Mouse (Mus musculus) cerebellum, adult 9-10 months (tissue): Measurements from ENCODE around the gene Zfp84.
A peak's percentile ranks its signal among the peaks of the same experiment; 100 is the strongest.
"Not testable (repeated sequence)": the region's sequence is repeated elsewhere in the genome, so short reads cannot be mapped to it uniquely, and the experiment has no call there.

Source experiments
- DNase-seq: peaks from one replicate; pipeline ENCODE4 v3.0.0; 2022

Zfp84 gene

DNA sequence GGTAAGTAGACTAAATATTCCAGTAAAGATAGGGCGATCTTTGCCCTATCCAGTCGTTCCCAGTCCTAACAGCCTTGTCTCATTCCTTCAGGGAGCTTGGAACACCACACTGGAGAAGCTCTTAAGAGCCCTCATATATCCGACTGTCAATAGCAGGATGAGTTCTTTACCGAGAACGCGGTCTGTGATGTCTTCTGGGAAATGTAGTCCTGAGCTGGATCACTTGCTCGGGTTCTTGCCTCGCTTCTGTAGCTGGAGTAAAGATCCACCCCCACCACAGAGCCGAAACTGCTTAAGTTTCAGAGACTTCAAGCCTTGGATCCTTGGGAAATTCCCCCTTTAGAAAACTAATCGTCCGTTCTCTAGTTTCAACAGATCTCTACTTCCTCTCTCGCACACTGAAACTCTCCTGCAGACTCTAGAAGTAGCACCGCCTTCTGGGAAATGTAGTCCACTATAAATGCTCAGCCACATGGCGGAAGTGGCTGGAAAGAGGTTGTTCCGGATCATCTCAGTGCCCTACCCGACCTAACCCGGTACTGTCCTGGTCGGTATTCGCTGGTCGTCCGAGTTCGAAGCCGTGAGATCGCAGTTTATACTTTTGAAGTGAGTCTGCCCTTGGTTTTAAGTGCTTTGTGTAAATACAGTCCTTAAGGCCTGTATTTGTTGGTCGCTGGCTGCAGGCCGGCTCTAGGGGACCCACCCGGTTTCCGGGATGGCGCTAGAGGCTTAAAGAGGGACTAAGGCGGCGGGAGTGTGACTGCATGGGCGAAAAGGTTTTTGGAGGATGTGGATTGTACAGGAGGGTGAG is at the start of gene Zfp84:
Zfp84 (plus strand) TSS at position 463 of the 811 bp plus-strand sequence.
- peak; percentile 94 for DNase-seq

DNA sequence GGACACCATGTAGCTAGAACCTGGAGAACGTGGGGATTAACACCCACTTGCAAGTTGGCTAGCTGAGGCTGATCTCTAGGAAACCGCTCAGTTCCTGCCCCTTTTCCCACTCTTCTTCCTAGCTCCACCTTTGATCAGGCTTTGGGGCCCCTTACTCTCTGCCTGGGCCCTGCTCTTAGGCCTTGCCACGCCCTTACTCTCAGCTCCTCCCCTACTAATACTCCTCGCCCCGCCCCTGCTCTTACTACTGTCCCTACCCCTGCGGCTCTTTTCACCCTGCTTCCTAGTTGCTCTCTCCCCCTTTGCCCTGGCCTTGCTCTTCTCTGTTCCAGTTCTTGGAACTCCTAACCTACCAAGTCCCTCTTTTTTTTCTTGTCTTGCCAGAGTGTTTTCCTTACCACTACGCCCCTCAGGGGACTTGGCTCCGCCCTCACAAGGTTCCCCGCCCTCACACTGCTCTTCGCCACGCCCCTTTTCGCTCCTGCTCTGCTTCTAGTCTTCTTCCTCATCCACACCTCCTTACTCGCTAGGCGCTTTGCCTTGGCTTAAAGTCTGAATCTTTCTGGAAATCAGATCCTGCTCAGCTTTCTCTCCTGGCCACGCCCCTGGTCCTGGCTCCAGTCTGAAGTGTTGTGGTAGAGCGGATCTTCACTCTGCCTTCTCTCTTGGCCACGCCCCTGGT is 42.8 kb upstream of the Zfp84 start:
- not testable (repeated sequence) for DNase-seq

- not testable (repeated sequence) for DNase-seq
These were observed 41.5 kb upstream of the Zfp84 start, which contains the start of gene Catsperg2 for GRCm38 (mm10) chr7:29726860-29727259. Catsperg2 (minus strand) TSS chr7:29727032.

GRCm38 (mm10) chr7:29728055-29728454 is 40.3 kb upstream of the Zfp84 start:
- DNase-seq, result peak; percentile 6

- no peak for DNase-seq
These were observed 26.1 kb upstream of the Zfp84 start for GRCm38 (mm10) chr7:29742258-29742657.

DNA sequence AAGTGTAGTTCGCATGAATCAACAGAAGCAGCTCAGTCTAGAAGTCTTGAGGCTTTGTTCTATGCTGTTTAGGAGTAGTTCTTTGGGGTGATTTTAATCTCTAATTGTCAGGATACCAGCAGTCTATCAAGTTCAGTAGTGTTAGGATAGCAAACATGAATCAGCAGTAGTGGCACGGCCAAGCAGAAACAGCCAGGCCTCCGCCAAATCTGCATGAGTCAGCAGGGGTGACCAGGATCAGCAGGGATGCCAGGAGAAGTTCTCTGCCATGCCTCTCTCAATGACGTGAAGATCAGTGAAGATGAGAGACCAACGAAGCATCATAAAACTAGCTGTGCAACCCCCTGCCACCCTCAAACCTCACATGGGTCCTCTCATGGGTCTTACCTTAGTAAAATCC is 7.9 kb upstream of the Zfp84 start:
- DNase-seq, result no peak

DNA sequence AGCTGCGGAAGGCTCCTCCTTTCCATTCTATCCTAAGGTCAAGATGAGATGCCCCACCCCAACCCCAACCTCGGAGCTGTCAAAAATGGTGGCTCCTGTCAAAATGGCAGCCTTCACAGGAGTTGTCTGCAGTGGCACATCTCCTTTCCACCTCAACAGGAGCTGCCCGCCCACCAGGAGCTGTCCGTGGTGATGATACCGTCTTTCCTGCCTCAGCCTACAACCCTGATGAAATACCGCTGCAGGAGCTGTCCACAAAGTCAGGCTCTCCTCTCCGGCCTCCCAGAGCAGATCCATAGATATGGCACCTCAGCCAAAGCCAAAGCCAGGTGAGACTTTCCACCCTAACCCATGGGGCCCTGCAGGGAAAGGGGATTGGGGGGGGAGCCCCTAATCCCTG is 3.6 kb upstream of the Zfp84 start:
- DNase-seq, result no peak

DNA sequence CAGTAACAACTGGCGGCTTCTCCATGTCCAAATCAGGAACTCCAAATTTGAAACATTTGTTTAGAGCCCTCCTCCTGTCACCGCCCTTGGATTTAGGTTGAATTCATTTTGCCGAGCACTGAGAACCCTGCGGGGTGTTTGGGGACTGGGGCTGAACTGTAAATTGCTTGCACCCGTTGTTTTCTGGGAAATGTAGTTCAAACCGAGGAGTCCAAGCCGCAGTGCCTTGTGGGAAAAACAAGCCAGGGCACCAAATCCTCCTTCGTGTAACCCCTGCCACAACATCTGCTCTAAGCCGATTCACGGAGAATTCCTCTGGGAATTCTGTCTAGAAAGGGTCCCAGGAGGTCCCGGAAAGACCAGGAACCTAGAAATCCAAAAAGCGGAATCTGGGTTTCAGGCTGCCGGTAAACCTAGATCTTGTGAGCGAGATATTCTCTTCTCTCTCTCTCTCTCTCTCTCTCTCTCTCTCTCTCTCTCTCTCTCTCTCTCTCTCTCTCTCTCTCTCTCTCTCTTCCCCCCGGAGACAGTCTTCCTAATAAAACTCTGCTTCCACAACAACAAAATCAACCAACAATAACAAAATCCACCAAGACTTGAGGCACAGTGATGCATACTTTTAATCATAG is 1.2 kb upstream of the Zfp84 start:
- DNase-seq, result peak; percentile 89

- DNase-seq, result no peak
These were observed 628 bp downstream of the Zfp84 start for GRCm38 (mm10) chr7:29768980-29769379.

- DNase-seq, result no peak
These were observed 5.2 kb downstream of the Zfp84 start for GRCm38 (mm10) chr7:29773503-29773902.

DNA sequence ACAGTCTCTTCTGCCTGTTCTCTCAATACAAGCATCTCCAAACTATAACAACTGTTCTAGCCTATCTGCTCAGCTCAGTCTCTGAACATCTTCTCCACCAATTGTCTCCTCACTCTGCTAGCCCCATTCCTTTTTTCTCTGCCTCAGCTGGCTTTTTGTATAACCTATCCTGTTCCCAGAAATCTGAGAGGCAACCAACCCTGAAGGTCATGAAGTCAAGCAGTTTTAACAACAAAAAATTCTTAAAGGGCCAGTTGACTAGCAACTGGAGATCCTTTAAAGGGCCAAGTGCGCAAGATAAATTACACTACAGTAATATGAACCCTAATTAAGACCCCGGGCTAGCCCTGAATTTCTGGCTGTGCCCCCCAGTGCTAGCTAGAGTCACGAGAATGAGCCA is 6.0 kb downstream of the Zfp84 start:
- DNase-seq, result no peak

- no peak for DNase-seq
These were observed 8.2 kb downstream of the Zfp84 start for GRCm38 (mm10) chr7:29776568-29776967.

GRCm38 (mm10) chr7:29777372-29777771 is 9.0 kb downstream of the Zfp84 start:
- DNase-seq, result no peak

DNA sequence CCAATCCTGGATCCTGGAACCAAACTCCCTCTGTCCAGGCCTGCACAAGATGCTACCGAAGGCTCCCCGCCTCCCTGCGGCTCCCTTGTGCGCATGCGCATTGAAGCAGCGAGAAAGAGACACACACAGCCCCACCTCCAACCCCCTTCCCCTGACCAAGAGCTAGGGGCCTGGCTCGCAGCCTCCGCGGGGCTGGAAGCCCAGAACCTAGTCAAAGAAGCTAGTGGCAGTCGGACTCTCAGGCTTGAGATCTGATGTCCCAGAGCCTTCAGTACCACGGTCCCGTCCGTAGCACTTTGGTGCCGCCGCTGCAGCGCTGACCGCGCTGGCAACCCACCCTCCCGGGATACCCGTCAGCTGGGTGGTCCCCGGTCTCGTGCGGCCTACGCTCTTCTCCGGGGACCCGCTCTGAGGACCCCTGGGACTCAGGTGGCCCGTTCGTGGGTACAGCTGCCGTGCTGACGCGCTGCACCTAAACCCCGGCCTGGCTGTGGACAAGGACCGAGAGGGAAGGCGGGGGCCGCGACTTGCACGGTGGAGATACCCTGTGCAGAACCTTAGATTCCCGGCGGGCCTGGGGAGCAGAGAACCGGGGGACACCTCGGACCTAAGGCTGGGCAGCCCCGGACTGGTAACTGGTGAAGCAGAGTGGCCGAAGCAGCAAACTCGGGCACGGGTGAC is 15.7 kb downstream of the Zfp84 start, which contains the start of gene Zfp30:
Zfp30 (plus strand) TSS at position 128 of the 681 bp plus-strand sequence.
- peak; percentile 89 for DNase-seq

GRCm38 (mm10) chr7:29785023-29785422 is 16.7 kb downstream of the Zfp84 start:
- DNase-seq, result no peak

GRCm38 (mm10) chr7:29785888-29786287 is 17.5 kb downstream of the Zfp84 start:
- no peak for DNase-seq

DNA sequence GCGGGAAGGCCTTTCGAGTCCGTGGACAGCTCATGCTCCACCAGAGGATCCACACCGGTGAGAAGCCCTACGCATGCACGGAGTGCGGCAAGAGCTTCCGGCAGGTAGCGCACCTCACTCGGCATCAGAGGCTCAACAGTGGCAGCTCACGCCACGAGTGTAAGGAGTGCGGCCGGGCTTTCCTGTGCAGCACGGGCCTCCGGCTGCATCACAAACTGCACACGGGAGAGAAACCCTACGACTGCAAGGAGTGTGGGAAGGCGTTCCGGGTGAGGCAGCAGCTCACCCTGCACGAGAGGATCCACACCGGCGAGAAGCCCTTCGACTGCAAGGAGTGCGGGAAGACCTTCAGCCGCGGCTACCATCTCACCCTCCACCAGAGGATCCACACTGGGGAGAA is 24.6 kb downstream of the Zfp84 start:
- no peak for DNase-seq

DNA sequence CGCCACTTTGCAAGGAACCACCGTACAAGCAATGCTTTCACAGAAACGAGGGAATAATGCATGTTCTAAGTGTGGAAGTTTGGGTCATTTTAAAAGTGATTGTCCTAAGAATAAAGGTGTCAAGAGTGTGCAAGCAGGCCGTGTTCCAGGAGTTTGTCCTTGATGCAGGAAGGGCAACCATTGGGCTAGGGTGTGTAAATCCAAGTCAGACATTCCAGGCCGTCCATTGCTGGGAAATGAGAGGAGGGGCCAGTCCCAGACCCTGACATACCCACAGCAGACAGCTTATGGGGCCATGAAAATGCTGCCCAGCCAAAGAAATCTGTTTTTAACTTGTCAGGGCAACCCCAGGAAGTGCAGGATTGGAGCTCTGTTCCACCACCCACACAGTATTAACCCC is 38.7 kb downstream of the Zfp84 start:
- DNase-seq, result no peak

DNA sequence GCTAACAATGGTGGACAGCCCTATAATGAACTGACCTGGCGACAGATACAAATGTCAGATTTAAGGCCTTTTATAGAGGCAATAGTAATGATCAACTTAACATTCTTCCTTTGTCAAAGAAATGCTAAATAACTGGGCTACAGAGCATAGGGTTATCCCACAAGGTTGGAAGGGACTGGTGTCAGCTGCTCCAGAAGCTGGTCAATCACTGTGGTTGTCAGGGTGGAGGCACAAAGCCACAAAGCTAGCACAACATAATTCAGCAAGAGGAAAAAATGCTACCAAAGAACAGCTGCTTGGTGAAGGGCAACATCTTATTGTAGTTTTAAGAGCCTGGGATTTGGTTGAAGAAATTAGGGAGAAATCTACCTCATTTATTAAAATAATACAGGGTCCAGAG is 43.9 kb downstream of the Zfp84 start:
- DNase-seq, result no peak

DNA sequence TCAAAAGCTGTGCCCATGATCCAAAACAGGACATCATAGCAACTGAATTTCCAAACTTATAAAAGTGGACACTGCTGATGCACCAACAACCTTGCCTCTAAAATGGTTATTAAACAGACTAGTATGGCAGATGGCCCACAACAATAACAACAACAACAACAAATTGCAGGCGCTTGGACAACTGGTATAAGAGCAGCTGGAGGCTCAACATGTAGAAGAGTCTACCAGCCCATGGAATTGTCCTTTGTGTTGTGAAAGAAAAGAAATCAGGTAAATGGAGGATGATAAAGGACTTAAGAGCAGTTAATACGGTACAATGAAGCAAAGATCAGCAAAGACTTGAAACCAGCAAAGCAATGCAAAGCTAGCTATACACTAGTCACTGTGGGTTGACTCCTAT is 46.0 kb downstream of the Zfp84 start:
- no peak for DNase-seq

- DNase-seq, result peak; percentile 34
These were observed 46.9 kb downstream of the Zfp84 start for GRCm38 (mm10) chr7:29815061-29815784.

DNA sequence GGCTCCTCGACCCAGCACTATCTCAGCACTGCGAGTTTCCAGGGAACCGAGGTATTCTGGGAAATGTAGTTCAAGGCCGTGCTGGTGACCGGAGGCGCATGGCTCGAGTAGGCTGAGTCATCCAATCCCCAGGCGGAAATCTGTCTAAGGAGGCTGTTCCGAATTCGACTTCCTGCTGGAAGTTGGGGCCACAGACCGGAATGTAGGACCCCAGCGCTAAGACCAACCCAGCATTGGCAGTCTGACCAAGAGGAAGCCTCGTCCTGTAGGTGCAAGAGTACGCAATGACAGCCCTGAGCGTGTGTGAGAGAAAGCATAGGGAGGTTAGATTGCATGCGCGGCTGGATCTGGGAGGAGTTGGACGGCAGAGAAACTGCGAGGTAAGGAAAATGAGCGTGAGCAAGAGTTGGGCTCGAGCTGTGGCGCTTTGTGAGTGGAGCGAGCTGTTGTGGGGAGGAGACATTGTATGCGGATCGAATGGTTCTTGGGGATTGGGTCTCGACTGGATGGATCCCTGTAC is 47.6 kb downstream of the Zfp84 start, which contains the start of gene Zfp790:
Zfp790 (plus strand) TSS at position 205 of the 520 bp plus-strand sequence.
- peak; percentile 90 for DNase-seq
